Mouse (Mus musculus) forebrain, embryonic 15.5 days (tissue): Measurements from ENCODE around the gene A830031A19Rik. TPM values are rescaled to one million over a fixed set of nuclear protein-coding genes. Genes with fewer than 3 reads are reported as not detected.

ENCODE experiments used
- ATAC-seq: fragments of 200-750 bp; cut with Nextera tagmentation; replicated peaks from 2 replicates; pipeline ENCODE4 v1.8.0; 2017; ENCODE audit warnings: mild to moderate bottlenecking, moderate TSS enrichment, moderate library complexity
- H3K27ac ChIP-seq: fragments of 300-500 bp; sonication (generic); replicated peaks from 2 replicates; pipeline ENCODE4 v1.5.1; 2015; ENCODE audit warnings: mild to moderate bottlenecking, inconsistent platforms
- H3K27me3 ChIP-seq: fragments of 300-500 bp; sonication (generic); 2 replicates; pipeline ENCODE4 v1.6.1; 2015; ENCODE audit warnings: inconsistent platforms
- H3K36me3 ChIP-seq: fragments of 300-500 bp; sonication (generic); 2 replicates; pipeline ENCODE4 v1.6.1; 2015; ENCODE audit warnings: mild to moderate bottlenecking, inconsistent platforms
- H3K4me1 ChIP-seq: fragments of 300-500 bp; sonication (generic); 2 replicates; pipeline ENCODE4 v1.6.1; 2015; ENCODE audit warnings: inconsistent platforms
- H3K4me2 ChIP-seq: fragments of 300-500 bp; sonication (generic); replicated peaks from 2 replicates; pipeline ENCODE4 v1.6.1; 2015; ENCODE audit warnings: mild to moderate bottlenecking, inconsistent platforms
- H3K4me3 ChIP-seq: fragments of 300-500 bp; sonication (generic); 2 replicates; pipeline ENCODE4 v1.5.1; 2015; ENCODE audit warnings: mild to moderate bottlenecking, inconsistent platforms
- H3K9ac ChIP-seq: fragments of 300-500 bp; sonication (generic); replicated peaks from 2 replicates; pipeline ENCODE4 v1.6.1; 2015; ENCODE audit warnings: mild to moderate bottlenecking, inconsistent platforms
- H3K9me3 ChIP-seq: fragments of 300-500 bp; sonication (generic); 2 replicates; pipeline ENCODE4 v1.6.1; 2016; ENCODE audit warnings: inconsistent platforms
- WGBS: fragments of 180-500 bp; shearing (Covaris S2); methylation state at CpG from one replicate; pipeline ENCODE4 v1.1.7; 2015; ENCODE audit warnings: mixed read lengths; 5-methylcytosine and 5-hydroxymethylcytosine counted together
- polyA plus RNA-seq: library from polyadenylated mRNA; unstranded; fragments of >200 nt; fragmentation: Nextera tagmentation; extraction: Ambion mirVana; gene quantifications from 2 replicates; pipeline ENCODE4 v1.2.1, GENCODE M21; 2015

A830031A19Rik gene
- polyA plus RNA-seq, 1 experiment from 2014 or later: not detected

GRCm38 (mm10) chr11:24065313-24065712 is 9.5 kb downstream of the A830031A19Rik start:
- H3K9ac ChIP-seq: no peak overlapping the region
- H3K9me3 ChIP-seq: no peaks in the 10 kb centered on the region
- no peak overlapping the region for H3K4me2 ChIP-seq
- H3K4me3 ChIP-seq: no peak overlapping the region
- no peaks in the 10 kb centered on the region for H3K36me3 ChIP-seq
- peak overlapping the region; percentile 29; the same call in 1 of the 2 replicates for H3K27ac ChIP-seq
- WGBS: 26% methylated on average over 4 of the region's 4 CpGs
- peak; percentile 48; the same call in 1 of the 2 replicates for ATAC-seq
- H3K27me3 ChIP-seq: no peaks in the 10 kb centered on the region
- H3K4me1 ChIP-seq: peaks cover 29% of the 10 kb centered on the region

DNA sequence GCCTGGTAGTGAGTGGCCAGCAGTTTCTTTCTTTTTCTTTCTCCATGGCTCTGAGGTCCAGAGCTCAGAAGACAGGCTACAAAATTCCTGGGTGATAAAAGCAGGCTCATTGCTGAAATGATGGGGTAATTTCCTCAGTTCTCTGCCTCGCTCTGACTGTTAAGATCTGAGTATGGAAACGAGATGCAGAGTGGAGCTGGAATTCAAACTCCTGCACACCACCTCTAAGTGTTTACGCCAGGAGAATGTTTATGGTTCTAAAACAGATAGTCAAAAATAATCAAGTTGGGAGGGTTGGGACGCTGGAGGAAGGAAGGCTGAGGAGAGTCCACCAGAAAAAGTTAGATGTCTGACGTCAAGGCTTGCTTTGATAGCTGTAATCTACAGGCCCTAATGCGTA is 10.6 kb downstream of the A830031A19Rik start:
- Histone ChIP-seq H3K27me3 (no peaks in the 10 kb centered on the region), H3K4me2 (no peak overlapping the region), H3K27ac (no peak overlapping the region), H3K9ac (no peak overlapping the region), H3K4me3 (no peak overlapping the region), H3K36me3 (no peaks in the 10 kb centered on the region), H3K4me1 (peaks cover 34% of the 10 kb centered on the region), H3K9me3 (no peaks in the 10 kb centered on the region)
- no peak for ATAC-seq
- 76% methylated on average over 6 of the region's 6 CpGs for WGBS

DNA sequence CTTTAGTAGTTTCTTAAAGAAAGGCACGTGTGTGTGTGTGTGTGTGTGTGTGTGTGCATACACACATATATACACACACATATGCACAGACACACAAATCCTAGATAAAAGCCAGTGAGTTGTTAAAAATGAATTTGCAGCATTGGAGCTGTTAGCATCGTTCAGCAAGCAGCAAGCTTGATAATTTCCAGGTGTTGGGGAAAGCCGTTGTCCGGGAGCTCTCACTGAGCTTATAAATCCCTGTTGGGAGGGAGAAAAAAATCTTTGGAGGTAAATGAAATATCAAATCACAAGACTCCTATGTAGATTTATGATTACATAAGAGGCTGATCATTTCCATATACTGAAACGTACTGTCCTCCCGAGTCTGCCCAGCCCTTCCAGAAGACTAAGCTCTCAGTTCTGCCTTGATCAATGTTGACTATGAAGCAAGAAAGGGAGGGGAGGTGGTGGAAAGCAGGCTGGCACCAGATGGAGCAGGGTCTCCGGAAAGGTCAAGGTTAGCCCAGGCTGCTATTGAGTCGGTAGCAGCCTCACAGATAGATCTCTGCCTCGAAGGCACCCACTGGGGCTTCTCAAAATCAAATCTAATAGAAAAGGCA is 12.3 kb downstream of the A830031A19Rik start:
- no peaks in the 10 kb centered on the region for H3K27me3 ChIP-seq
- H3K4me2 ChIP-seq: no peak overlapping the region
- H3K4me1 ChIP-seq: peaks cover 37% of the 10 kb centered on the region
- peak overlapping the region; percentile 3; the same call in 1 of the 2 replicates for H3K9ac ChIP-seq
- no peaks in the 10 kb centered on the region for H3K36me3 ChIP-seq
- H3K4me3 ChIP-seq: no peak overlapping the region
- 39% methylated on average over 9 of the region's 9 CpGs for WGBS
- H3K9me3 ChIP-seq: no peaks in the 10 kb centered on the region
- ATAC-seq: no peak
- peak overlapping the region; percentile 31 for H3K27ac ChIP-seq

DNA sequence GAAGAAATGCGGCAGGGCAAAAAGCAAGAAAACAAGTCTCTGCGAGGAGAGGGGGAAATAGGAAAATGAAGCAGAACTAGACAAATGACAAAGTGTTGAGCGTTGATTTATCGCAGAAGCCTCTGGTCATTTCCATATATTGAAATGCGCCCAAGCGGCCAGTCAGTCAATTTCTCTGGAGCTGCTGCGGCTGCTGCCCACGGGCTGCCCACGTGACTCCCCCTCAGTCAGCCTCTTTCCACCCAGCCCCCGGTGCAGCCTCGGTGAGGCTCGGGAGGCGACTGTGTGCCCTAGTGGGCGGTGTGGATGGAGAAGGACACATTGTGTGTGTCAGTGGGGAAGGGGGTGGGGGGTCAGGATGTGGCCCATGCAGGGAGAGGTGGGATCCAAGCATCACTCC is 13.0 kb downstream of the A830031A19Rik start:
- H3K27me3 ChIP-seq: no peaks in the 10 kb centered on the region
- peaks cover 37% of the 10 kb centered on the region for H3K4me1 ChIP-seq
- no peaks in the 10 kb centered on the region for H3K36me3 ChIP-seq
- peak overlapping the region; percentile 52 for H3K27ac ChIP-seq
- H3K9ac ChIP-seq: peak overlapping the region; percentile 54
- no peaks in the 10 kb centered on the region for H3K9me3 ChIP-seq
- H3K4me3 ChIP-seq: peak overlapping the region; percentile 37
- 2% methylated on average over 14 of the region's 14 CpGs for WGBS
- peak; percentile 75; the same call in 1 of the 2 replicates for ATAC-seq
- peak overlapping the region; percentile 59 for H3K4me2 ChIP-seq

GRCm38 (mm10) chr11:24060428-24060827 is 14.4 kb downstream of the A830031A19Rik start:
- H3K4me2 ChIP-seq: peak overlapping the region; percentile 57
- peak overlapping the region; percentile 31 for H3K4me3 ChIP-seq
- 5% methylated on average over 5 of the region's 5 CpGs for WGBS
- H3K9me3 ChIP-seq: no peaks in the 10 kb centered on the region
- no peak overlapping the region for H3K27ac ChIP-seq
- H3K4me1 ChIP-seq: peaks cover 36% of the 10 kb centered on the region
- no peaks in the 10 kb centered on the region for H3K27me3 ChIP-seq
- no peak for ATAC-seq
- no peaks in the 10 kb centered on the region for H3K36me3 ChIP-seq
- H3K9ac ChIP-seq: peak overlapping the region; percentile 41

DNA sequence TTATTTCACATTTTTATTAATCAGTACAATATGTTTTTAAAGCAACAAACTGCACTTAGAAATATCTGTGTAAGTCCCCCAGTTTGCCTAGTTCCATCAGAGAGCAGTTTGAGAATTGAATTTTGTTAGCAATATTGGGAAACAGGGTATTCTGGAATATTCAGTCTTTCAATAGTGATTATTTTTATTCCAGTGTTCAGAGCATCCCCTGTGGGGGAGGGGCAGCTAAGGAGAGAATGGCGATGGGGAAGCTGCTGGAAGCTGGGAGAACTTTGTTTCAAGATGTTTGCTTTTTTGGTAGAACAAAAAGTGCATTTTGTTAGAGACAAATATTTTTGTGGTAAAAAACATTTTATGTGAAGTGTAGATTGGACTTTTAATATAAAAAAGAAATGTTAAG is 15.7 kb downstream of the A830031A19Rik start:
- Histone ChIP-seq H3K4me1 (peaks cover 32% of the 10 kb centered on the region), H3K4me2 (no peak overlapping the region), H3K36me3 (no peaks in the 10 kb centered on the region), H3K9ac (no peak overlapping the region), H3K4me3 (no peak overlapping the region), H3K27me3 (no peaks in the 10 kb centered on the region), H3K27ac (no peak overlapping the region), H3K9me3 (no peaks in the 10 kb centered on the region)
- ATAC-seq: no peak
- 25% methylated on average over 1 of the region's 1 CpGs for WGBS

DNA sequence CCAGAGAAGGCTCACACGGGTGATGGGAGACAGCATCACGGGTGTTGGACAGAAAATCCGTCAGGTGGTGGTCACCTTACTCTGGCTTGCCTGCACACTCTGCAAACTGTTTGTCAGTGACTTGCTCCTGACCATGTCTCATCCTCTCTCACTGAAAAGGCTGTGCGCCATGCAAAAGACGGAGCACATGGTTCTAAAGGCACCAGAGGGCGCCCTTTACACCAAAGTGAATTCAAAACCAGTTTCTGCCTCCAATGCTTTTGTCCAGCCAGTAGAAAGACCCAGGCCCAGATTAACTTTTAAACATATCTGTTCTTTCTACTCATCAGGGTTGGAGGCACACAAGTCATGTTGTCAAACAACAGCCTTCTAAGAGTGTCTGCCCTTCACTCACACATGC is 22.0 kb downstream of the A830031A19Rik start:
- WGBS: 66% methylated on average over 6 of the region's 6 CpGs
- Histone ChIP-seq H3K36me3 (no peaks in the 10 kb centered on the region), H3K9me3 (no peaks in the 10 kb centered on the region), H3K4me1 (peaks cover 13% of the 10 kb centered on the region), H3K9ac (no peak overlapping the region), H3K27ac (no peak overlapping the region), H3K4me3 (no peak overlapping the region), H3K27me3 (no peaks in the 10 kb centered on the region), H3K4me2 (no peak overlapping the region)
- ATAC-seq: no peak

GRCm38 (mm10) chr11:24050032-24050757 is 24.7 kb downstream of the A830031A19Rik start:
- no peak overlapping the region for H3K27ac ChIP-seq

GRCm38 (mm10) chr11:24049226-24050031 is 25.4 kb downstream of the A830031A19Rik start:
- H3K9me3 ChIP-seq: no peaks in the 10 kb centered on the region
- 3% methylated on average over 28 of the region's 28 CpGs for WGBS
- H3K9ac ChIP-seq: peak overlapping the region; percentile 71
- H3K4me3 ChIP-seq: peak overlapping the region; percentile 53
- peaks cover 13% of the 10 kb centered on the region for H3K4me1 ChIP-seq
- H3K27ac ChIP-seq: peak overlapping the region; percentile 70
- H3K27me3 ChIP-seq: no peaks in the 10 kb centered on the region
- H3K4me2 ChIP-seq: peak overlapping the region; percentile 74
- ATAC-seq: peak; percentile 95
- H3K36me3 ChIP-seq: no peaks in the 10 kb centered on the region

More at GRCm38 (mm10) chr11:24050032-24050757, 24.7 kb downstream of the A830031A19Rik start:
- Histone ChIP-seq H3K4me3 (no peak overlapping the region), H3K9me3 (no peaks in the 10 kb centered on the region), H3K4me2 (peak overlapping the region; percentile 74), H3K9ac (no peak overlapping the region), H3K36me3 (no peaks in the 10 kb centered on the region), H3K4me1 (peaks cover 13% of the 10 kb centered on the region), H3K27me3 (no peaks in the 10 kb centered on the region)
- 82% methylated on average over 11 of the region's 11 CpGs for WGBS
- ATAC-seq: no peak

DNA sequence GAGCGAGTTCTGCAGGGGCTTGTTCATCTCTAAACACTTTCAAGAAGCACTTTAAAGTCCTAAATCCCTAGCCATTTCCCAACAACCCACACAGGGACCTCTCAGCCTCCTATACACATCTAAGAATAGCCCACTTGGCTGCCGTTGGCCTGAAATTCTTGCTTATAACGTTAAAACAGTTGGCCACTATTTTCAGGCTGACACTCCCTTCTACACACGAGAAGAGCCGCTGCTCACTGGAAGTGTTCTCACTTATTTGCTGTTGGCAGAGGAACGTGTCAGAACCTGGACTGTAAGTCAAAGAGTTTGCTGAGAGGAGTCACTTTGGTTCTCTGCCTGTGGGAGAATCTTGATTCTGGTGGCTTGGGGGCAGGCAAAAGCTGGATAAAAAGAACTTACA is 30.8 kb downstream of the A830031A19Rik start:
- H3K27me3 ChIP-seq: no peaks in the 10 kb centered on the region
- no peak for ATAC-seq
- WGBS: 73% methylated on average over 6 of the region's 6 CpGs
- no peaks in the 10 kb centered on the region for H3K9me3 ChIP-seq
- H3K9ac ChIP-seq: no peak overlapping the region
- no peak overlapping the region for H3K4me2 ChIP-seq
- no peak overlapping the region for H3K27ac ChIP-seq
- H3K4me1 ChIP-seq: no peaks in the 10 kb centered on the region
- H3K36me3 ChIP-seq: no peaks in the 10 kb centered on the region
- H3K4me3 ChIP-seq: no peak overlapping the region

GRCm38 (mm10) chr11:24020760-24021159 is 54.1 kb downstream of the A830031A19Rik start:
- Histone ChIP-seq H3K27me3 (no peaks in the 10 kb centered on the region), H3K9me3 (no peaks in the 10 kb centered on the region), H3K36me3 (no peaks in the 10 kb centered on the region), H3K4me3 (no peak overlapping the region), H3K4me2 (no peak overlapping the region), H3K27ac (no peak overlapping the region), H3K9ac (no peak overlapping the region), H3K4me1 (no peaks in the 10 kb centered on the region)
- no peak for ATAC-seq
- 90% methylated on average over 1 of the region's 1 CpGs for WGBS

- Histone ChIP-seq H3K36me3 (no peaks in the 10 kb centered on the region), H3K27ac (no peak overlapping the region), H3K4me2 (no peak overlapping the region), H3K4me1 (no peaks in the 10 kb centered on the region), H3K9ac (no peak overlapping the region), H3K9me3 (no peaks in the 10 kb centered on the region), H3K27me3 (no peaks in the 10 kb centered on the region), H3K4me3 (no peak overlapping the region)
- WGBS: 85% methylated on average over 2 of the region's 2 CpGs
- ATAC-seq: no peak
Measured at GRCm38 (mm10) chr11:24018783-24019182, 56.1 kb downstream of the A830031A19Rik start.
